Mouse (Mus musculus): Measurements from ENCODE around the gene Borcs7.

The Borcs7 gene

DNA sequence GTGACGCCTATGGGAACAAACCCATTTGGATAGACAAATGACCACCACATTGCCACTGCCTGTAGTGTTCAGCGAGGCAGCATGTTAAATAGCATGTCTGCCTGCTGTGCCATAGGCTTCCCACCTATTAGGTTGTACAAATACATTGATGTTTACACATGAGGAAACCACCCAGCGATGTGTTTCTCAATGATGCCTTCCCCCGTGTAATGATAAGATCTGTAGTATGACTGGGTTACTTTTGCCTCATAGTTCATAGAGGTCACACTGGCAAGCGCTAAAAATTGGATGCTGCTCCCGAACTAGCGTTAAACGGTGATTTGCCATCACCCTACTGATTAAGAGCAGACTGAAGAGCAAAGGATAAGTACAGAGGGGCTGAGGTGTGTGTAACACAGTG is 27.5 kb upstream of the Borcs7 start:
- CTCF ChIA-PET, result no interaction called here

DNA sequence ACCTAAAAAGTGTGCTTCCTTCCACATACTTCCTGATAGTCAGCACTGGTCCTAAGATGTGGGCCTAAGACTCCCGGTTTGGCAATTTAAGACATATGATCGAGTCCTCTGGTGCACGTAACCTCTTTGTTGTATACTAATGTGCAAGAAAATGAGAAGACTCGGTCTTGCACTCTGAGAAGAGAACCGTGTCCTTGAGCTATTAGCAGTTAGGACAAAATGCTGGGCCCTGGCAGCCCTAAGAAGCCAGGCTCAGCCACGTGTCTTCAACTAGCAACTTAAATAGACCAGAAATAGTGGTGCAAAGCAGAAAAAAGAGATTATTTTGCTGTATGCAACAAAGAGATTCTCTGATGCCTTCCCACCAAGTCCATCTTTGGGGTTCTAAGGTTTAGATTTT is 26.9 kb upstream of the Borcs7 start:
- CTCF ChIA-PET, result no interaction called here

GRCm38 (mm10) chr19:46665474-46665873 is 24.2 kb upstream of the Borcs7 start:
- CTCF ChIA-PET, result no interaction called here

DNA sequence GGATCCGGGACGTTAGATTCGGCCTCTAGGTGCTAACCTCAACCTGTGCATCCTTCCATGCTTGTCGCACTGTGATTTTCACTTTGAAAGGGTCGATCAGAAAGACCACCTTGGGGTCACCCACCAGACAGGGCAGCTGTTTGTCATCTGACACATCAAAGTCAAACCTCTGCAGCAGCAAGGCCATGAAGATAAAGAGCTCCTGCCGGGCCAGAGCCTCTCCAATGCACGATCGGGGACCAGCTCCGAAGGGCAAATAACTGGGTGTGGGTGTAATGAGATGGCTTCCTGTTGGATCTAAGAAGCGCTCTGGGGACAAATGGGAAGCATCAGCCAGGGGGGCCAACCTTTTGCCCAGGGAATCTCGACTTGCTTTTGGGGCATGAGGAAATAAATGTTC is 22.4 kb upstream of the Borcs7 start:
- CTCF ChIA-PET, result no interaction called here

DNA sequence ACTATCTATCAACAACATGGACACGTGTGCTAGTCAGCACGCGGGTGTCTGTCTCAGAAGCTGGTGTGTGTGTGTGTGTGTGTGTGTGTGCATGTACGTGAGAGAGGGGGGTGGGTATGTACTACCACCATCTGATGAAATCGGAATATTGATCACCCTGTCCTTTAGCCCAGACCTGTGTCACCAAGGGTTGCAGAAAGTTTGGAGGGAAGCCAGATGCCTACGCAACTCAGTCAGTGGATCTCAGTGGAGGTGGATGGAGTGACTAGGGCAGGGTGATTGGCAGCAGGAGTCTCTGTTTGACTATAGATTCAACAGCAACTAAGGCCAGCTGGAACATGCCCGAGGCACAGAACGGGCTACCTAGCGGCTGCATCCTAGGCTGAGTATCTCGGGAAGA is 21.4 kb upstream of the Borcs7 start:
- CTCF ChIA-PET, result no interaction called here

DNA sequence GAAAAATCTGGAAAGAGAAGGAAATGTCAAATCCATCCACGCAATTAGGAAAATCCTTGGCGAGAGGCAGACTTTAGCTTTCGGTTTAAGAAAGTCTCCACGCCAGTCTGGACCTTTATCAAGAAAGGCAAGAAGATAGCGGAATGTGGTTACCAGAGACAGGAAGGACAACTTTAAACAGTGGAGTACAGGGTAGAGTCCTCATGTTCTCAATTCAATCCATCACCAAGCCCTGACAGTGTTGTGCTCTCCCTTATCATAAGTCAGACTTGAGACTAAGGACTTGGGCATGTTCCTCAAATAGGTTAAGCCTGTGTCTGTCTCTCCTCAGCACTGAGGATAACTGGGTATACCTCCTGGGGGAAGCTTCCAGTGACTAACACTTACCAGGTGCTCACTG is 19.9 kb upstream of the Borcs7 start:
- CTCF ChIA-PET, result no interaction called here

DNA sequence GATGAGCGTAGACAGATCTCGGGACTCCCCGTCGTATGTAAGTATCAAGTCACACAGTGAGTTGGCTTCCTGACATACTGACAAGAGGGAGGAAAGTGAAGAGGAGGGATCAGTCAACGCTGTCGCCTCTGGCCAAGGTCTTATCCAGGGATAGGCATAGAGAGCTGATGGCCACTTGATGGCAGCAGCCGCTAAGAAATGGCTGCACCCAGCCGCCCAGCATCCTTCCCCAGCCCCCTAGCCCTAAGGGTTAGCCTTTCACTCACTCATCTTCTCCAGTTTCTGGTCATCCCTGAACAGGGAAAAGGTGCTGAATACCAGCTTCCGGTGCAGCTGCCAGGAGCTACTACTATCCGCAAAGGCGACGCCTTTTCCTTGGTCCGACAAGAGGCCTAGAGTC is 19.0 kb upstream of the Borcs7 start:
- CTCF ChIA-PET, result interaction anchor here (0.5 to 0.6 kb wide), 2 partner anchors 10 to 138 kb away, joined by 4 to 11 read pairs; no protein-coding TSS in a partner anchor

DNA sequence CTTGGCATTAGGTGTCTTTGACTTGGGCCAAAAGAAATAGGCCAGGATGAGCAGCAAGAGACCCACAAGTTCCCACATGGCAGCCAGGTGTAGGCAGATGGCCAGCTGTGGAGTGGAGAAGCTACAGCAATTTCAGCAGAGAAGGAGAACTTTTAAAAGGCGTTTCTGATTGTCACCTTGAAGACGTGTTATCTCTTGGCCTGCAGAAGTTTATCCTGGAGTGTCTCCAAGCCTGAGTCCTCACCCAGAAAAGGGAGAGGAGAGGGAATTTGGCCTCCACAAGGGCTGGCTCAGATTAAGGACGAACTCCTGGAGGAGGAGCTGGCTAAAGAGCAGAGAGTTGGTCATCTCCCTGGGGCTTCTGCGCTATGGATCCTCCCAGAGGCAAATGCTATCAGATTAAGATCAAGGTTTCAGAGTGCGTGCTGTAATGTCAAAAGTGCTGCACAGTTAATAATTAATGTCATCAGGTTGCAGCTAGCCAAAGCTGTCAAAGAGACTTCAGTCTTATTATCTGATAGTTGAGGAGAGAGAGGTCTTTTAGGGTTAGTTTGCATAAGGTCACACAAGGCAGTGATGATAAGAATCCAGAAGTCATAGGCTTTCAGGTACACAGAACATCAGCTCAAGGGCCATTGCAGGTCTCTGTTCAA is 16.8 kb upstream of the Borcs7 start, which contains the start of gene Cyp17a1:
Cyp17a1 (minus strand) TSS at position 407 of the 653 bp plus-strand sequence.
- CTCF ChIA-PET, result interaction anchor here (1.1 kb wide), 1 partner anchor 68 kb away, joined by 3 read pairs; no protein-coding TSS in a partner anchor

DNA sequence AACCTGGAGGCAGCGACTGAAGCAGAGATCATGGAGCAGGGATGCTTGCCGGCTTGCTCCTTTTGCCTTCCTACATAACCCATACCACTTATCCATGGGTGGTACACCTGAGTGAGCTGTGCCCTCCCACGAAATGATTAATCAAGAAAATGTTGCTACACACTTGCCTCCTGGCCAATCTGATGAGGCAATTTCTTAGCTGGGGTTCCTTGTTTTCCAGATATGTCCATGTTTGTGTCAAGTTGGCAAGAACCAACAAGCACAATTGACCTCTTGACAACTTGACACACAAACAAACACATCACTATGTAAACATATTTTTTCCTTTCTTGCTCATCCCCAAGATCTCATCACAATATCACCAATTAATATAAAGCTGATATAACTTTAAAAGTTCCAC is 14.1 kb upstream of the Borcs7 start:
- CTCF ChIA-PET, result no interaction called here

GRCm38 (mm10) chr19:46679720-46680383 is 9.9 kb upstream of the Borcs7 start:
- CTCF ChIA-PET, result no interaction called here

DNA sequence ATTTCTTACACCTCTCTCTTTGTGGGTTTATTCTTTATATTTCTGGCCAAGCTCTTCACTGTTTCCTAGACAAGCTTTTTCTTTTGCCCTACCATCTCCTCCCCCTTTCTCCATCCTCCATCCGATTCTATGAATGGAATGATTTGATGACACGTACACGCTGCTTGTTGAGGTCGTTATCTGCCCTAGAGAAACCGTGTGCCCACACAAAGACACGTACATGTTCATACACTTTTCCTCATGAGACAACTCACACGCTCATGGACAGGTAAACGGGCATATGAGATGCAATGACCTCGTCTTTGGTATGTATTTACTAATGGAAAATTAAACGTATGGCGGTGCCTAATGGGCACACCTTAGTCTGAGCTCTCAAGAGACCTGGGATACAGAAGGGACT is 681 bp downstream of the Borcs7 start:
- CTCF ChIA-PET, result interaction anchor here (0.6 to 0.7 kb wide), 2 partner anchors 487 to 1616 kb away, joined by 4 to 6 read pairs; no protein-coding TSS in a partner anchor

DNA sequence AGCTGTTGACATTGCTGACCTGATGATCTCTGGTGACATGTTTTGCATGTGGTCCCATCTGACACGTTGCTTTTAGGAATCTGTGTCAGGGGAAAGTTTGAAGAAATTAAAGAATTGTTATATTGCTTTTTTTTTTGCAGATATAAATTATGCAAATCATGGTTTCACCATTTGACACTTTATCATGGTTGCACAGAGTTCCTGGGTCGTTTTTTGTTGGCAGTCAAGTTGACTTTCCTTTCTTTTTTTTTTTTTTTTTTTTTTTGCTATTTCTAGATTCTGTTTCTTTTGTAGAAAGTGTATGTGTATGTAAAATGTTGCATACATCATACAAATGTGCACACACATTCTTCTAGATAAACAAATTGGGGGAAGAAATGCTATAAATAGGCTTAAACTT is 1.4 kb downstream of the Borcs7 start:
- CTCF ChIA-PET, result interaction anchor here (0.7 kb wide), 1 partner anchor 488 kb away, joined by 4 read pairs; no protein-coding TSS in a partner anchor

DNA sequence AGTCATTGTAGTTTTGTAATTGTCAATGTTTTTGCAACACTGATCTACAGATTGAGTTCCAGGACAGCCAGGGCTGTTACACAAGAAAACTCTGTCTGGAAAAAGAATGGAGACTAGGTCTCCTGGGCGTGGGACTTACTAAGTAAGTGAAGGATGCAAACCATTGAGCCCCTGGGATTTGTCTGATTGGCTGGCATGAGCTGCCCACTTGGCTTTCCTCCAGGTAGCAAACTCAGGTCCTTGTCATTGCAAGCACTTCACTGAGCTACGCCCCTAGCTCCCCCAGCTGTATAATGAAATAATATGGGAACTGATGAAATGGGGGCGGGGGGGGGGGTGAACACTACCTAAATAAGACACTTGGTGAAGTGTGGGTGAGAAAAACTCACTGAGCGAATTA is 3.4 kb downstream of the Borcs7 start:
- CTCF ChIA-PET, result interaction anchor here (0.6 kb wide), 1 partner anchor 67 kb away, joined by 4 read pairs; no protein-coding TSS in a partner anchor

GRCm38 (mm10) chr19:46696482-46696881 is 6.8 kb downstream of the Borcs7 start:
- CTCF ChIA-PET, result interaction anchor here (1.1 kb wide), 1 partner anchor 14 kb away, joined by 3 read pairs; no protein-coding TSS in a partner anchor

DNA sequence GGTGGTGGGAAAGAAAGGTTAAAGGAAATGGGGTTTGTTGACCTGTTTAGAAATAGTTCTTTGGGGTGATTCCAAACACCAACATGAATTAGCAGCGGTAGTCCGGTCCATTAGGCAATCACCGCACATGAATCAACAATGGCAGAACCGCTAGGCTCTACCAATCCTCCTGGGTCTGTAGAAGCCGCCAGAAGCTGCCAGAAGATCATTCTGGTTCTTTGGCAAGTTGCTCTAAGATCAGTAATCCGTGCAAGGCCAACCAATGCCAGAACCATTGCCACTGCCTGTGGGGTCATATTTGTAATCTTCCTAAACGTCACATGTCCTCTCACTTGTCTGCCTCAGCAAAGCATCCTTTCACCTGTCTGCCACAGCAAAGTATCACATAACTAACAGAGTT is 7.2 kb downstream of the Borcs7 start:
- CTCF ChIA-PET, result interaction anchor here (1.1 kb wide), 1 partner anchor 14 kb away, joined by 3 read pairs; no protein-coding TSS in a partner anchor

- CTCF ChIA-PET, result interaction anchor here (0.6 kb wide), 2 partner anchors 18 to 125 kb away, joined by 3 to 8 read pairs; partner anchors contain the start of genes Arl3 and Sfxn2
Observed at GRCm38 (mm10) chr19:46697840-46698517, 8.3 kb downstream of the Borcs7 start.

GRCm38 (mm10) chr19:46699011-46699481 is 9.3 kb downstream of the Borcs7 start:
- CTCF ChIA-PET, result interaction anchor here (0.7 kb wide), 1 partner anchor 58 kb away, joined by 17 read pairs; no protein-coding TSS in a partner anchor

DNA sequence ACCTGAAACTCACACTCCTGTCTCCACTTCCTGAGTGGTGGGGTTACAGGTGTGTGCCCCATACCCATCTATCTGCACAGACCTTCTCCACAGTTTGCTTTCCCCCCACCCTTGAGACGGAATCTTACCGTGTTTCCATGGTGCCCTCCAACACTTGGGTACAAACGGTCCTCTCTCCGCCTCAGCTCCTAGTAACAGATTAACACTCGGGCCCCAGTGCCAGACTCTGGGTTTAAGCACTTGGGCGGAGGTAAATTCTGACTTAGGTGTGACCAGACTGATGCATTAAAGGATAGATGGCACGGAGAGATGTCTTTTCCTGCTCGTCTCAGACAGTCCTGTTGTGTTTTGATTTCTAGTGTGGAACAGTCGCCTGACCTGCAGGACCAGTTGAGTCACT is 11.4 kb downstream of the Borcs7 start:
- CTCF ChIA-PET, result no interaction called here

GRCm38 (mm10) chr19:46705779-46706495 is 16.2 kb downstream of the Borcs7 start:
- CTCF ChIA-PET, result interaction anchor here (0.7 kb wide), 1 partner anchor 675 kb away, joined by 8 read pairs; no protein-coding TSS in a partner anchor

DNA sequence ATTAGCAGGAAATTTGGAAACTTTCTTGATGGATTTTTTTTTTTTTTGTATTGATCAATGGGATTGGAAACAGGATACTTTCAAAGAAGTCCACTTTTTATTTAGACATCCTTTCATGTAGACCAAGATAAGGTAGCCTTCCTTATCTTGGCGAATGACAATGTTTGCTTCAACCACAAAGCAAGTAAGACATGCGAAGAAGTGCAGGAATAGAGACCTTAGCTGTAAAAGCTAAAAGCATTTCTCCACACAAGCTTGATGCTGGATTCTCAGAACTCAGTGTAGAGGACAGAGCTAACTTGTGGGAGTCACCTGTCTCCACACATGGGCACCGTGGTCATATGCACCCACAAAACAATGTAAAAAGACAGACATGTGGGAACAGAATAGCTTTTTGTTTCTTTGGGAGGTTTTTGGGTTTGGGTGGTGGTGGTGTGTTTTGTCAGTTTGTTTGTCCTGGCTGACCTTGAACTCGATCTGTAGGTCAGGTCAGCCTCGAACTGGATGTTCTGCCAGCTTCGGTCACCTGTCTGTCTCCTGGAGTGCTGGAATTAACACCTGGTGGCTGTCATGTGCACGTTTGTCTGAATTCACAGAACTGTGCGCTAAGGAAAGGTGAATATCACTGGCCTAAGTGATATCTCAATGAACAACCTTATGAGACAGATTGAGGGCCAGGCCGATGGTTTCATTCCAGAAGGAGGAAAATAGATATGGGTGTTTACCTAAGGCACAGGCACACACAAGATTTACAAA is 17.0 kb downstream of the Borcs7 start:
- CTCF ChIA-PET, result interaction anchor here (0.7 kb wide), 1 partner anchor 674 kb away, joined by 8 read pairs; no protein-coding TSS in a partner anchor

Measured in spleen, embryonic (tissue).